Mouse (Mus musculus): Measurements from ENCODE around the gene Gm48551.

Gene Gm48551

GRCm38 (mm10) chr10:81384605-81384982 is 328 bp downstream of the Gm48551 start:
- no peak for DNase-seq (ENCODE audit: low read depth)

DNA sequence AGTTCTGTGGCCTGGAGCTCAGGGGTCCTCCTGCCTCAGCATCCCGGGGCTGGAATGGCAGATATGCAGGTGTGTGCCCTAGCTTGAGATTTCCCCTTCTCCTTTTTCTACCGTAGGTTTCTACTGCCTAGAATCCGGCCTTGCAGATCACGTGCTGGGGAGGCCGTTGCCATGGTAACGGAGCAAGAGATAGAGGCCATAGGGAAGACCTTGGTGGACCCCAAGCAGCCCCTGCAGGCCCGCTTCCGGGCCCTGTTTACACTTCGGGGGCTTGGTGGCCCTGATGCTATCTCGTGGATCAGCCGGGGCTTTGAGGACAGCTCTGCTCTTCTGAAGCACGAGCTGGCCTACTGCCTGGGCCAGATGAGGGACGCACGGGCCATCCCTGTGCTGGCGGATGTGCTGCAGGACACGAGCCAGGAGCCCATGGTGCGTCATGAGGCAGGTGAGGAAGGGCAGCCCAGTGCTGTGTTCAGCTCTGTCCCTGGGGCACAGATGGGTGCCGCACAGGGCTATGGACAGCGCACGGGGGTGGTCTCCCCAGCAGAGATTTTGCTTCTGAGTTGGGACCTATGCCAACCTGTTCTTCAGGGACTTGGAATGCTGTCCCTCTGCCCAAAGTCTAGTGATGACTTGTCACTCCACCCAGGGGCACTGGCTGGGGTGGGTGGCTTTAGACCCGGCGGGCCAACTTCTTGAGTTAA is 1.5 kb downstream of the Gm48551 start:
- DNase-seq (ENCODE audit: low read depth), result no peak

GRCm38 (mm10) chr10:81387716-81388115 is 3.5 kb downstream of the Gm48551 start:
- DNase-seq (ENCODE audit: low read depth), result no peak

- DNase-seq (ENCODE audit: low read depth), result no peak
Observed at GRCm38 (mm10) chr10:81388505-81389055, 4.3 kb downstream of the Gm48551 start, which contains the start of gene Gm48552. TSS of gene Gm48552 (plus strand) at chr10:81389005.

GRCm38 (mm10) chr10:81389373-81389772 is 5.1 kb downstream of the Gm48551 start:
- no peak for DNase-seq (ENCODE audit: low read depth)

DNA sequence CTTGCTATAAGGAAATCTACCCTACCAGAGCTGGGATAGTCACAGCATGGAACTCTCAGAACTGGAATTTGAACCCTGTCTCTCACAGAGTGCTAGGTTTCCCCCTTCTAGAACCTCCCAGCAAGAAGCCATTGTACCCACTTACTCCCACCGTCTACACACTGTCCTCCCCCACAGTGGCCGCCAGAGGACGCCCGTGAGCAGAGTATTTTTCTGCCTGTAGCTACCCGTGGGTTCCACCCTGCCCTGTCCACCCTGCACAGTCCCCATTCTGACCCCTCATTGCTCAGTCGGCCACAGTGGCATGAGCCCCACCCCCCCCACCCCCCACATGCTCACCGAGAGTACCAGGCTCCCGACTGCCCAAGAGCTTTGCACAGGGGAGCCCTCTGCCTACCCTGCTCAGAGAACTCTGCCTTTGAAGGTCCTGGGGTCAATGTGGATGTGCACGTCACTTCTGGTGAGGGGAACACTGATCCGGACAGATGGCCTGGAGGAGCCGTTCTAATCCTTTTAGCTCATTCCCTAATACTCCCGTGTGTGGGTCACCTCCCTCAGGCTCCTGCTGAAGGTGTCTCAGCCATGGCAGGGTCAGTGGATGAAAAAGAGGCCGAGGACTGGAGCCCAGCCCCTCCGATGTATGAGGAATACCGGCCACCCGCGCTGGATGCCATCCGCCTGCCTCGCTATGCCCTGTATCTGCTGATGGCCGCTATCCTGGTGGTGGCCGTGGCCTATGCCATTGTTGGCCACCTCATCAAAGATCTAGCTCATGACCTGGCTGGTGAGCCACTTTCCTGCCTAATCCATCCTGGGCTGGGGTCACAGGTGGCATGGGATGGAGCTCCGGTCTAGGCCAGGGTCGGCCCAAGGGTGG is 5.8 kb downstream of the Gm48551 start:
- DNase-seq (ENCODE audit: low read depth), result peak; percentile 81

DNA sequence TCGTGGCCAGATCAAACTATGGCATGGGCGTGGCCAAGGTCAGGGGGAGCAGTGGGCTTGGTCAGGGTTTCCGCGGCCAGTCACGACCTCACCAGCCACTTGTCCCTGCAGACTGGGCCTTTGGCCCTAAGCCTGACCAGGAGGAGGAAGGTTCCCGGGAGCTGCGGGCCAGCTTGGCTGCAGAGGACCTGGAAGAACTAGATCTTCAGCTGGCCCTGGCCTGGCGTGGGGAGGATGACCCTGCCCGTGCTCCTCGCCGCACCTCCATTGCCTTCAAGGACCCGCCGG is 6.4 kb downstream of the Gm48551 start:
- no peak for DNase-seq (ENCODE audit: low read depth)

GRCm38 (mm10) chr10:81392270-81392669 is 8.0 kb downstream of the Gm48551 start:
- DNase-seq (ENCODE audit: low read depth), result no peak

DNA sequence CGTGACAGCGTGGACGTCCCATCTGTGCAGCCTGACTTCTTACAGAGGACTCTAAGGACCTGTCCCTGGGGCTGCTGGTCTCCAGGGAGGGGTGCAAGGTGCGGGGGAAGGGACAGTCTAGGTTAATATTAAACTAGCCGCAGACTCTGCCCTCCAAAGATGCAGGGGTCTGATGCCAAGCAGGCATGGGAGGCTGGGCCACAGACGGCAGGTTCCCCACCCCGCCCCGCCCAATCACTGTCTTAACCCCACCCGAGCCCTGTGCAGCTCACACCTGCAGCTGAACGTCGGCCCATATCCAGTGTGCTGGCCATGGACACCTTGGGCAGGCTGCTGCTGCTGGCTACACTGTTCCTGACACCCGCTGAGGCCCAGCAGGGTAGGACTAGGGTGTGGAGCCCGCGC is 8.5 kb downstream of the Gm48551 start, which contains the start of gene Smim24:
Gene Smim24 (plus strand): TSS at position 271 of the 405 bp plus-strand sequence.
- DNase-seq (ENCODE audit: low read depth), result no peak

GRCm38 (mm10) chr10:81393456-81394063 is 9.3 kb downstream of the Gm48551 start:
- DNase-seq (ENCODE audit: low read depth), result peak; percentile 68

GRCm38 (mm10) chr10:81395127-81395526 is 10.9 kb downstream of the Gm48551 start:
- peak; percentile 90 for DNase-seq (ENCODE audit: low read depth)

GRCm38 (mm10) chr10:81395865-81396264 is 11.6 kb downstream of the Gm48551 start:
- DNase-seq (ENCODE audit: low read depth), result no peak

DNA sequence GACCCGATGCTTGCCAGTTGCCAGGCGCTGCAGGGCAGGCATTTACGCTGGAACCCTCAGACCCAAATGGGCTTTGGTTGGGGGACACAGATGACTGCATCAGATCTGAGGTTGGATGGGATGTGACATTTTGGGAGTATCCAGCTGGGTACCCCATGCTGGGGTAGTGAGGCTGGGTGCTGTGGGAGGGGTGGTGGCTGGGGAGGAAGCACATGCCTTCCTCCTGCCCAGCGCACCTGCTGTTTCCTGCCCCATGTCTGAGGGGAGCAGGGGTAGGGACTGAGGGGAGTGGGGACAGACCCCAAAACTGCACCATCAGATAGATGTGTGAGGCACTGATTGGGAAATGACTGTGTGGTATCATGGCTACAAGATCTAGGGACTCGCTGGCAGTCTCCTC is 12.5 kb downstream of the Gm48551 start:
- no peak for DNase-seq (ENCODE audit: low read depth)

- DNase-seq (ENCODE audit: low read depth), result no peak
Observed at GRCm38 (mm10) chr10:81399296-81399695, 15.0 kb downstream of the Gm48551 start.

GRCm38 (mm10) chr10:81399798-81400308 is 15.6 kb downstream of the Gm48551 start:
- no peak for DNase-seq (ENCODE audit: low read depth)

- no peak for DNase-seq (ENCODE audit: low read depth)
Observed at GRCm38 (mm10) chr10:81400371-81401204, 16.3 kb downstream of the Gm48551 start.

- peak; percentile 56 for DNase-seq (ENCODE audit: low read depth)
Observed at GRCm38 (mm10) chr10:81401205-81401520, 16.9 kb downstream of the Gm48551 start.

DNA sequence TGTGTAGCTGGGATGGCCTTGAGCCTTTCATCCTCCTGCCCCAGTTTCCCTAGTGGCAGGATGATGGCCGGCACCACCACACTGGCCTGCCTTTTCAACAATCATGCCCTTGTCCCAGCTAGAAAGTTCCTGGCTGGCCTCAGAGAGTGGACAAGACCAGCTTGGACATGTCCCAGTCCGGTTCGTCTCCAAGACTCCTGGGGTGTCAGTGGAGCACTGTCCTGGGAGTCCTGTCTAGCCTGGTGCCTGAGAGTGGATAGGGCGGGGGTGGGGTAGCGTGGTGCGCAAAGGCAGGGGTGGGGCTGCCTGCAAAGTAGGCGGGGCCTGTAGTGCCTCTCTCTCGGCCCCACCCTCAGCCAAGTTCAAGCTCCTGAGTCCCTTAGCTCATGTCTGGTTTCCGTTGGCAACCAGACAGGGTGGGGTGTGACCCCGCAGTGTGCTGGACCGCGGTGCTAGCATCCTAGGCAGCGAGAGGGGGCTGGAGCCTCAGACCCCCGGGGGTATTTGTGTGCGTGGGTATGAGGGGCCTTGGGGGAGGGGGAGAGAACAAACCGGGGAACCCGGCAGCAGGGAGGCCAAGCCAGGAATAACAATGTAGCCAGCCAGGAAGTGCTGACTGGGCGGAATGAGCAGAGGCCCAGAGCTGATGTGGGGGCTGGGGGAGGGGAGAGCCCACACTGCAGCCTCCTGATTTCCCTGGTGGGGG is 17.4 kb downstream of the Gm48551 start:
- peak; percentile 82 for DNase-seq (ENCODE audit: low read depth)

DNA sequence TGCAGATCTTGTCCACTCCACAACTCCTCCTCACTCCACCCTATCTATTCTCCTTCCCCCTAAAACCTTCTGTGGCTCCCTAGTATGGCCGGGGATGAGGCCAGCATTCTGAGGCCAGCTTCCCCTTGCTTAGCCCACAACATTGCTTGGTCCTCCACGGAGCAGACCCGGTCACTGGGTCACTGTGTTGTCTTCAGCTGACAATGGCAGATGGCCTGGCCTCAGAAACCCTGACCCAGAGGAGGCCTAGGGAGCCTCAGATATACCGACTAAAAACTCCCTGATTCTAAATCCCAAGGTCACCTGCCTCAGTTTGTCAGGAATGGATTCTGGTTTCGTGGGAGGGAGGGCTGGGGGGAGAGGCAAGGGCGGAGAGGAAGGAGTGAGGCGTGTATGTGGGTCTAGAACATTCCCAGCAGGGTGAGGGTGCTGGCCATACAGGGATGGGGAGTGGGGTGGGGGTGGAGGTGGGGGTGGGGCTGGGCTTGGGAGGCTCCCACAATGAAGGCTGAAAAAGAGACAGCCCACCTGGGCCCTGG is 18.0 kb downstream of the Gm48551 start:
- no peak for DNase-seq (ENCODE audit: low read depth)

- no peak for DNase-seq (ENCODE audit: low read depth)
Observed at GRCm38 (mm10) chr10:81403511-81403910, 19.2 kb downstream of the Gm48551 start.

DNA sequence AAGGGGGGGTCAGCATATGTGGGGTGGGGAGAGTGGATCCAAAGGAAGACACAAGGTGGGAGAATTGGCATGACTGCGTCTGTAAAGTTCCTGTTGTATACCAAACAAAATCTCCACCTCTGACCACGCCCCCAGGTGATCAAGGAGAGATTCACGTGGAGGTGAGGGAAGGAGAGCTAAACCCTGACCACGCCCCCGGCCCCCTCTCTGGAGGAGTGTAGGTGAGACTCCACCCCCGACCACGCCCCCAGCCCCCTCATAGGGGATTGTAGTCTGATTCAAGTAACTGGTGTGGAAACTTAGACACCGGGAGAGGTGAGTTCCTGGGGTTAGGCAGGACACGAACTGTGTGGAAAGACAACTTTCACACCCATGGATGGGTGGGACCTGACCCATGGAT is 19.8 kb downstream of the Gm48551 start:
- peak; percentile 64 for DNase-seq (ENCODE audit: low read depth)

All from induced T-regulatory cell, adult 2 months (primary cell).